Mouse (Mus musculus): ENCODE results near the gene Pcnx2. TPM values are rescaled to one million over a fixed set of nuclear protein-coding genes. Genes with fewer than 3 reads are reported as not detected.

Gene Pcnx2
- polyA plus RNA-seq (2012; rRNA removed) = 40.4 and 41.4 TPM in 2 replicates

- Histone ChIP-seq H3K4me1 (ENCODE audit: control insufficient read depth, insufficient read depth, low read length) (no peaks in the 10 kb centered on the region), H3K4me3 (replicated peaks; ENCODE audit: insufficient read depth, low read depth, low read length) (peak within 1 kb of the TSS; percentile 77), H3K27ac (ENCODE audit: insufficient read depth, low read length) (peak within 1 kb of the TSS; percentile 63), H3K27me3 (ENCODE audit: control insufficient read depth, insufficient read depth, low read length) (no peaks in the 10 kb centered on the region)
- TF ChIP-seq POLR2A (IDR thresholded peaks at IDR 0.05; ENCODE audit: borderline replicate concordance, insufficient read depth, low read length) = peak; percentile 82
- no peak for TF ChIP-seq CTCF (IDR thresholded peaks at IDR 0.05; ENCODE audit: borderline replicate concordance, insufficient read depth, low read depth, low read length)
- peak; percentile 91 to 93 for DNase-seq
- WGBS = 4% methylated on average over 44 of the region's 44 CpGs
These were observed at the start of gene Pcnx2 for GRCm38 (mm10) chr8:125897868-125898788. Gene Pcnx2, minus strand, starts transcription at chr8:125898317.

DNA sequence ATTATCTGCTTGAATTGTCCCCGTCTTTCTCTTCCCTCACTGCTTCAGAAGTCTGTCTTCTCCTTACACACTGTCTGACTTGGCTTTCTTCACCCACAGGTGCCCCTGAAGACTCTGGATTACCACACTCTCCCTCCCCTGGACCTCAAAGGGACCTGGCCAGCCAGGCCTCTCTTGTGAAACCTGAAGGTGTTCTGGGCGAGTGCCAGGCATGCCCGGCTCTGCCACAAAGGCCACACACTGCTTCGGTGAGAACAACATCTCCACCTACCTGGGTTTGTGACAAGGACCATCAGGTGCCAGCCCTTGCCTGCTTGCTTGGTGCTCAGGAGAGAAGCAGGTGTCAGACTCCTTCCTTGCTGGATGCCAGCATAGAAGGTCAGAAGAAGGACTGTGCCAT, 46.4 kb upstream of the Pcnx2 start:
- TF ChIP-seq POLR2A (IDR thresholded peaks at IDR 0.05; ENCODE audit: borderline replicate concordance, insufficient read depth, low read length) (no peak), CTCF (IDR thresholded peaks at IDR 0.05; ENCODE audit: borderline replicate concordance, insufficient read depth, low read depth, low read length) (no peak)
- H3K4me1 ChIP-seq (ENCODE audit: control insufficient read depth, insufficient read depth, low read length) = peaks cover 4% of the 10 kb centered on the region; the same call in 1 of the 2 replicates
- no peaks in the 10 kb centered on the region for H3K27me3 ChIP-seq (ENCODE audit: control insufficient read depth, insufficient read depth, low read length)
- 43% methylated on average over 4 of the region's 4 CpGs for WGBS
- H3K27ac ChIP-seq (ENCODE audit: insufficient read depth, low read length) = no peak overlapping the region
- DNase-seq = no peak
- no peak overlapping the region for H3K4me3 ChIP-seq (replicated peaks; ENCODE audit: insufficient read depth, low read depth, low read length)

DNA sequence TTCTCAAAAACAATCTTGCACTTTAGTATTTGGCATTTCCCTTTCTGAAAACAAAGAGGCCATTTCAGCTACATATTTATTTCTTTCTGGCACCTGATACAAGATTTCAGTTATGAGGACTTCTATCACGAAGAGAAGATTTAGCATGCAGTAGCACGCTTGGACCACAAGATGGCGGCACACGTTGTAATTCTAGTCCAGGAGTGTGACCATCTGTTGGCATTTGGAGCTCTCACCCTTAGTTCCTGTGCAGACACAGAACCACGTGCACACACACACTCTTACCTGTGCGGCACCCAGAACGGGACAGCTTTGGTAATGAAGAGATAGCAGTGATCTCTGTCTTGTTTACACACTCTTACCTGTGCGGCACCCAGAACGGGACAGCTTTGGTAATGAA, 37.5 kb upstream of the Pcnx2 start:
- TF ChIP-seq POLR2A (IDR thresholded peaks at IDR 0.05; ENCODE audit: borderline replicate concordance, insufficient read depth, low read length) (no peak), CTCF (IDR thresholded peaks at IDR 0.05; ENCODE audit: borderline replicate concordance, insufficient read depth, low read depth, low read length) (peak; percentile 86; the same call in 1 of the 2 replicates)
- WGBS = 24% methylated on average over 9 of the region's 9 CpGs
- H3K4me3 ChIP-seq (replicated peaks; ENCODE audit: insufficient read depth, low read depth, low read length) = no peak overlapping the region
- no peaks in the 10 kb centered on the region for H3K27me3 ChIP-seq (ENCODE audit: control insufficient read depth, insufficient read depth, low read length)
- no peaks in the 10 kb centered on the region; the same call in 1 of the 2 replicates for H3K4me1 ChIP-seq (ENCODE audit: control insufficient read depth, insufficient read depth, low read length)
- H3K27ac ChIP-seq (ENCODE audit: insufficient read depth, low read length) = no peak overlapping the region
- peak; percentile 80 to 85 for DNase-seq

- no peak for TF ChIP-seq POLR2A (IDR thresholded peaks at IDR 0.05; ENCODE audit: borderline replicate concordance, insufficient read depth, low read length)
- no peak for TF ChIP-seq CTCF (IDR thresholded peaks at IDR 0.05; ENCODE audit: borderline replicate concordance, insufficient read depth, low read depth, low read length)
- Histone ChIP-seq H3K27me3 (ENCODE audit: control insufficient read depth, insufficient read depth, low read length) (no peaks in the 10 kb centered on the region), H3K4me3 (replicated peaks; ENCODE audit: insufficient read depth, low read depth, low read length) (no peak overlapping the region), H3K4me1 (ENCODE audit: control insufficient read depth, insufficient read depth, low read length) (no peaks in the 10 kb centered on the region; the same call in 1 of the 2 replicates), H3K27ac (ENCODE audit: insufficient read depth, low read length) (no peak overlapping the region)
- 32% methylated on average over 6 of the region's 6 CpGs for WGBS
- peak in 1 of 2 experiments; percentile 30 for DNase-seq
These were observed 33.7 kb upstream of the Pcnx2 start for GRCm38 (mm10) chr8:125931822-125932221.

GRCm38 (mm10) chr8:125930276-125931046, 32.3 kb upstream of the Pcnx2 start:
- Histone ChIP-seq H3K27ac (ENCODE audit: insufficient read depth, low read length) (no peak overlapping the region), H3K27me3 (ENCODE audit: control insufficient read depth, insufficient read depth, low read length) (no peaks in the 10 kb centered on the region), H3K4me1 (ENCODE audit: control insufficient read depth, insufficient read depth, low read length) (no peaks in the 10 kb centered on the region), H3K4me3 (replicated peaks; ENCODE audit: insufficient read depth, low read depth, low read length) (no peak overlapping the region)
- DNase-seq = no peak
- TF ChIP-seq CTCF (IDR thresholded peaks at IDR 0.05; ENCODE audit: borderline replicate concordance, insufficient read depth, low read depth, low read length) (no peak), POLR2A (IDR thresholded peaks at IDR 0.05; ENCODE audit: borderline replicate concordance, insufficient read depth, low read length) (no peak)
- WGBS = 84% methylated on average over 11 of the region's 11 CpGs

DNA sequence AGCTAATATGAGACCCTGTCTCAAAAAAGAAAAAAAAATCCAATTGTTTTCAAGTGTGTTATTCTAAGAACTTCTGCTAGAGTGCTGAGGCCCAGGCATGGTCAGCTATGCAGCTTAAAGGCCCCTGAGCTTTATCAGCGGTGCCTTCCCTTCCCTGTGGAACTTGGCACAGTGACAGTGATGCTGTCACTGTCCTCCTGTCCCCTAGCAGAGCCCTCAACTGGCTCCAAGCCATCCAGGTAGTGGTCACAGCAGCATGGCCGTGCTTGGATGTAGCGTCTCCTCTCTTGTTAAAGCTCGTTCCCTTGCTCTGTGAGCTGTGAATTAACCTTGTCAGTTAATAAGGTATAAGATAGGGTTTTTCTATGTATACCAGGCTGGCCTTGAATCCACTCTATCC, 28.5 kb upstream of the Pcnx2 start:
- Histone ChIP-seq H3K4me1 (ENCODE audit: control insufficient read depth, insufficient read depth, low read length) (no peaks in the 10 kb centered on the region), H3K27me3 (ENCODE audit: control insufficient read depth, insufficient read depth, low read length) (no peaks in the 10 kb centered on the region), H3K27ac (ENCODE audit: insufficient read depth, low read length) (no peak overlapping the region), H3K4me3 (replicated peaks; ENCODE audit: insufficient read depth, low read depth, low read length) (no peak overlapping the region)
- no peak for DNase-seq
- 70% methylated on average over 4 of the region's 4 CpGs for WGBS
- TF ChIP-seq POLR2A (IDR thresholded peaks at IDR 0.05; ENCODE audit: borderline replicate concordance, insufficient read depth, low read length) (no peak), CTCF (IDR thresholded peaks at IDR 0.05; ENCODE audit: borderline replicate concordance, insufficient read depth, low read depth, low read length) (no peak)

- DNase-seq = no peak
- WGBS = 84% methylated on average over 3 of the region's 3 CpGs
- Histone ChIP-seq H3K27me3 (ENCODE audit: control insufficient read depth, insufficient read depth, low read length) (no peaks in the 10 kb centered on the region), H3K27ac (ENCODE audit: insufficient read depth, low read length) (no peak overlapping the region), H3K4me1 (ENCODE audit: control insufficient read depth, insufficient read depth, low read length) (no peaks in the 10 kb centered on the region), H3K4me3 (replicated peaks; ENCODE audit: insufficient read depth, low read depth, low read length) (no peak overlapping the region)
- TF ChIP-seq POLR2A (IDR thresholded peaks at IDR 0.05; ENCODE audit: borderline replicate concordance, insufficient read depth, low read length) = no peak
- TF ChIP-seq CTCF (IDR thresholded peaks at IDR 0.05; ENCODE audit: borderline replicate concordance, insufficient read depth, low read depth, low read length) = no peak
These were observed 24.2 kb upstream of the Pcnx2 start for GRCm38 (mm10) chr8:125922333-125922732.

All from cerebellum, adult 2 months (tissue).